Mouse (Mus musculus) spleen, adult 2 months (tissue): ENCODE data around the gene Grid1.

ENCODE experiments used
- CTCF ChIP-seq: fragments of 200-500 bp; IDR thresholded peaks from 2 replicates; pipeline ENCODE4 v1.5.1; 2011; ENCODE audit warnings: mild to moderate bottlenecking, inconsistent platforms; ENCODE audit not compliant: insufficient read depth, insufficient read length, insufficient replicate concordance; ENCODE audit errors: extremely low read depth
- POLR2A ChIP-seq: fragments of 200-500 bp; IDR thresholded peaks from 2 replicates; pipeline ENCODE4 v1.6.1; 2011; ENCODE audit warnings: low read depth, low read length, inconsistent platforms

- no peak for TF ChIP-seq CTCF
- no peak for TF ChIP-seq POLR2A
Observed at GRCm38 (mm10) chr14:35242882-35243281, 423.0 kb downstream of the Grid1 start.
